Mouse (Mus musculus) thymus, postnatal 14 days (tissue): ENCODE data around the gene Olfr1184.
"Not testable (repeated sequence)": the region's sequence is repeated elsewhere in the genome, so short reads cannot be mapped to it uniquely, and the experiment has no call there.

Experiments
- DNase-seq: peaks from one replicate; pipeline ENCODE4 v3.0.0; 2021

Gene Olfr1184

DNA sequence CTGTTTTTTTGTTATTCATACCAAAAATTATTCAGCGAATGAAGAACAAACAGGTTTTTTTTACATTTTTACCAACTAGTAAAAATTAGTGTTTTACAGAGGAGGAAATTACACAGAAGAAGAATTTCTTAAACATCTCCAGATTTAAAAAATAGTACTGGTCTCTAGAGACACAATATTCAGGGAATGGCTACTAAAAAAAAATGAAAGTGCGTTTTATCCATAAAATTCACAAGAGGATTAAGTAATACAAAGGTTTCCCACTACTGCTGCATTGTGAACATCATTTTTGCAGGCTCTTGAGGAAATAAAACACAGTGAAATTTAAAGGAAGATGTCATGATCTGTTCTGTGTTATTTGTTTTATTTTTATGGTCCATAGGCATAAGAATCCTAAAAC, at the start of gene Olfr1184:
Olfr1184 (plus strand) TSS at position 301 of the 400 bp plus-strand sequence.
- DNase-seq, result no peak

DNA sequence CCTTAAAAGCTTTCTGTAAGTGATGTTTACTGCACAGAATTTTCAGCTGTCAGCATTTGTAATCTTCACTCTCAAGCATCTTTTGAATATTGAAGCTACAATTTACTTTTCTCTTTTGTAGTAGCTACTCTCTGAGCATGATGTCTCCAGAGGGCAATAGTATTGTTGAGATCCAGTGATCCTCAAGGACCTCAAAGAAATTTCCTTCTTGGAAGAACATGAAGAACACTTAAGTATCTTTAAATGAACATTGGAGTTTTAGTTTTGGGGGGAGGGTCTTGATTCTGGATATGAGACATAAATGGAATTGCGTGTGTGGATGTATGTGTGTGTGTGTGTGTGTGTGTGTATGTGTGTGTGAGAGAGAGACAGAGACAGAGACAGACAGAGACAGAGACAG, 34.4 kb upstream of the Olfr1184 start, which contains the start of gene Gm13757:
Gm13757 (minus strand) TSS at position 101 of the 400 bp plus-strand sequence.
- DNase-seq, result no peak

DNA sequence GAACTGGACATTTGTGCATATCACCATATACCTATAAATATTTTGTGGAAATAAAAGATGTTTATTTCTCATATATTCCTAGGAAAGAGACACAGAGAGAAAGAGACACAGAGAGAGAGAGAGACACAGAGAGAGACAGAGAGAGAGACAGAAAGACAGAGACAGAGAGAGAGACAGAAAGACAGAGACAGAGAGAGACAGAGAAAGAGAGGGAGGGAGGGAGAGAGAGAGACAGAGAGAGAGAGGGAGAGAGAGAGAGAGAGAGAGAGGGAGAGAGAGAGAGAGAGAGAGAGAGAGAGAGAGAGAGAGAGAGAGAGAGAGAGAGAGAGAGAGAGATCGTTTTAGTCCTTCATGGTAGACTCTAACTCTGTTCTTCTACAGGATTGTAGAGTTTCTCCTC, 28.8 kb upstream of the Olfr1184 start, which contains the start of gene Olfr1183:
Olfr1183 (plus strand) TSS at position 301 of the 400 bp plus-strand sequence.
- not testable (repeated sequence) for DNase-seq

DNA sequence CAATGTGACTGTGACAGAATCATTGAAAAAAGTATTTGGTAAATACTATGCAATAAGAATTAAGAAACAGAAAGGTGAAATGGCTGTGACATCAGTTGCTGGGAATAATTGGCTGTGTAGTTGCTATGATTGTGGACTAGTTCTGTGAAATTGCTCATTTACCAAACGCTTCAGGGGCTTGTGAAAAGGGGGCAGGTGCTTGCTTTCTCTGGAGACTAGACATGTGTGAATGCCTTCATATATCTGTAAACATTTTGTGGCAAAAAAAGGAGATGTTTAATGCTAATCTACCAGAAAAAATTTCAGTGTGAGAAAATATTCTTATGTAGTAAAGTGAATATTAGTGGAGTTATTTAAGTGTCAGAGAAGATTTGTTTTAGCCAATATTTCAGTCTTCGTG, 9.6 kb downstream of the Olfr1184 start, which contains the start of gene Olfr1185-ps1:
Olfr1185-ps1 (plus strand) TSS at position 301 of the 400 bp plus-strand sequence.
- DNase-seq, result no peak

DNA sequence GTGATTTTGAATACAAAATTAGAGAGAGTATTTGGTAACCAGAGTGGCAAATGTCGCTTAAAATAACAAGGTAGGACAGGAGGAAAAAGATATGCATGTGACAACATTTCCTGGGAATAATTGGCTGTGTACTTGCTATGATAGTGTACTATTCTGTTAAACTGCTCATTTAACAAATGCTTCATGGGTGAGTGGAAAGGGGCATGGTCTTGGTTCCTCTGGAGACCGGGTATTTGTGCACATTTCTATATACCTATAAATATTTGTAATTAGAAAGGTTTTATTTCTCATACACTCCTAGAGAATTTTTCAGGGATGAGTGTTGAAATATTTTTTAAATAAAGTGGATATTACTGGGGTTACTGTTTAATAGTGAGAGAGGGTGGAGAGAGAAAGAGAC, 34.9 kb downstream of the Olfr1184 start, which contains the start of gene Olfr1186:
Olfr1186 (plus strand) TSS at position 301 of the 400 bp plus-strand sequence.
- no peak for DNase-seq

DNA sequence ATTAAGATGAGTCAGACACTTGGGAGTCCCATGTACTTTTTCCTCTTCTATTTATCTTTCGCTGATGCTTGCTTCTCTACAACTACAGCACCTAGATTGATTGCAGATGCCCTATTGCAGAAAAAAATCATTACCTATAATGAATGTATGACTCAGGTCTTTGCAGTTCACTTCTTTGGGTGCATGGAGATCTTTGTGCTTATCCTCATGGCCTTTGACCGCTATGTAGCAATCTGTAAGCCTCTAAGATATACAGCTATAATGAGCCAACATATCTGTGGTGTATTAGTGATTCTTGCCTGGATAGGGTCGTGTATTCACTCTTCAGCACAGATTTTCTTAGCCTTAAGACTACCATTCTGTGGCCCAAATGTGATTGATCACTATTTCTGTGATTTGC, 42.3 kb downstream of the Olfr1184 start:
- DNase-seq, result no peak
